In genomic region chr15:74054602-74055001, GRCm38 (mm10) we compare ENCODE assay signal across 18 mouse cellular contexts.
"Had no signal": no experiment of that assay in that cellular context is flagged by ENCODE, and none has a peak within 500 bp of the region (broad histone marks: within the 10 kb centered on the region; RNA-seq: fewer than 3 reads in every experiment).

No protein-coding gene starts in this region.

- H3K4me3 ChIP-seq: kidney, embryonic 15.5 days; left cerebral cortex, adult 2 months; limb, embryonic 10.5 days; limb, embryonic 13.5 days; liver, embryonic 12.5 days; liver, embryonic 15.5 days; midbrain, embryonic 12.5 days had no signal

- H3K27me3 ChIP-seq: liver, embryonic 12.5 days; liver, embryonic 15.5 days had no signal

- H3K9ac ChIP-seq: kidney, embryonic 15.5 days; limb, embryonic 13.5 days; liver, embryonic 12.5 days; liver, embryonic 15.5 days; midbrain, embryonic 12.5 days had no signal

- ATAC-seq: intestine, postnatal 0 days; liver, embryonic 12.5 days had no signal

- H3K27ac ChIP-seq: kidney, embryonic 15.5 days; left cerebral cortex, adult 2 months; limb, embryonic 10.5 days; limb, embryonic 13.5 days; liver, embryonic 12.5 days; liver, embryonic 15.5 days; macrophage; midbrain, embryonic 12.5 days; stomach, postnatal 0 days had no signal

- DNase-seq: kidney, adult 8-10 months; kidney, postnatal 10 days; kidney, postnatal 36 days; layer of hippocampus, postnatal 36 days; liver; lung, adult 18-20 months; thymus, adult 18-20 months; thymus, postnatal 36 days had no signal

- H3K36me3 ChIP-seq: kidney, embryonic 15.5 days; limb, embryonic 10.5 days; limb, embryonic 13.5 days; liver, embryonic 12.5 days; liver, embryonic 15.5 days; midbrain, embryonic 12.5 days had no signal

- H3K4me1 ChIP-seq: kidney, embryonic 15.5 days; limb, embryonic 10.5 days; limb, embryonic 13.5 days; liver, embryonic 12.5 days; liver, embryonic 15.5 days had no signal

- H3K9me3 ChIP-seq: kidney, embryonic 15.5 days; limb, embryonic 10.5 days; limb, embryonic 13.5 days; liver, embryonic 12.5 days; liver, embryonic 15.5 days; midbrain, embryonic 12.5 days had no signal

- H3K4me2 ChIP-seq: kidney, embryonic 15.5 days; limb, embryonic 13.5 days; liver, embryonic 12.5 days; liver, embryonic 15.5 days; midbrain, embryonic 12.5 days had no signal
